In genomic region chr10:82742578-82742977, GRCm38 (mm10) we compare ENCODE assay signal across 18 mouse cellular contexts.
"Had no signal": no experiment of that assay in that cellular context is flagged by ENCODE, and none has a peak within 500 bp of the region (broad histone marks: within the 10 kb centered on the region; RNA-seq: fewer than 3 reads in every experiment).

No protein-coding gene starts in this region.

- DNase-seq: kidney, adult 11 months; kidney, postnatal 10 days; layer of hippocampus, postnatal 36 days; lung, adult 2 months; lung, postnatal 14 days; lung, postnatal 4 days; right cerebral cortex, adult 18-20 months; right cerebral cortex, postnatal 14 days; right cerebral cortex, postnatal 4 days; thymus, postnatal 25 days had no signal

- ATAC-seq: midbrain, embryonic 15.5 days had no signal

- H3K27me3 ChIP-seq: kidney, embryonic 15.5 days; midbrain, embryonic 12.5 days; midbrain, embryonic 15.5 days; neural tube, embryonic 12.5 days; neural tube, embryonic 15.5 days; stomach, embryonic 15.5 days had no signal

- H3K4me1 ChIP-seq: kidney, embryonic 15.5 days; midbrain, embryonic 12.5 days; midbrain, embryonic 15.5 days; neural tube, embryonic 12.5 days; stomach, embryonic 15.5 days had no signal

- H3K4me3 ChIP-seq: kidney, embryonic 15.5 days; left cerebral cortex, adult 2 months; midbrain, embryonic 12.5 days; midbrain, embryonic 15.5 days; neural tube, embryonic 12.5 days; neural tube, embryonic 15.5 days; stomach, embryonic 15.5 days had no signal

- H3K9ac ChIP-seq: kidney, embryonic 15.5 days; liver, embryonic 14.5 days; midbrain, embryonic 12.5 days; midbrain, embryonic 15.5 days; neural tube, embryonic 12.5 days; neural tube, embryonic 15.5 days; stomach, embryonic 15.5 days had no signal

- H3K9me3 ChIP-seq: kidney, embryonic 15.5 days; midbrain, embryonic 12.5 days; midbrain, embryonic 15.5 days; neural tube, embryonic 12.5 days; neural tube, embryonic 15.5 days; stomach, embryonic 15.5 days had no signal

- H3K27ac ChIP-seq: kidney, embryonic 15.5 days; left cerebral cortex, adult 2 months; liver, embryonic 14.5 days; midbrain, embryonic 12.5 days; midbrain, embryonic 15.5 days; neural tube, embryonic 12.5 days; neural tube, embryonic 15.5 days; stomach, embryonic 15.5 days had no signal

- H3K4me2 ChIP-seq: kidney, embryonic 15.5 days; midbrain, embryonic 12.5 days; midbrain, embryonic 15.5 days; neural tube, embryonic 12.5 days; neural tube, embryonic 15.5 days; stomach, embryonic 15.5 days had no signal
